Mouse (Mus musculus) left cerebral cortex, postnatal 14 days (tissue): ENCODE data around the gene Rpl6. TPM values are rescaled to one million over a fixed set of nuclear protein-coding genes. Genes with fewer than 3 reads are reported as not detected.
"Not testable (repeated sequence)": the region's sequence is repeated elsewhere in the genome, so short reads cannot be mapped to it uniquely, and the experiment has no call there.

Experiments used
- DNase-seq, 2 experiments: peaks; one replicate each; pipeline ENCODE4 v3.0.0; 2021 to 2022; ENCODE audit warnings: low spot score in 2 of 2, mixed read lengths in 1 of 2
- intact Hi-C: fragments of 180-260 bp; cut with DNase I; formaldehyde crosslinking; loops from one replicate; pipeline ENCODE4 v1.15.1; 2025
- total RNA-seq, 2 experiments: library from RNA; stranded (reverse); gene quantifications; 2 replicates each; pipeline ENCODE4 v1.2.3; 2021

Rpl6 gene
- total RNA-seq, 2 experiments from 2014 or later = 391 to 441 TPM

- intact Hi-C loops = no loop called here
- peak; percentile 72 to 86 for DNase-seq
Observed at GRCm38 (mm10) chr5:121190836-121191583, 13.3 kb upstream of the Rpl6 start, which contains the start of gene Ptpn11. Gene Ptpn11, minus strand, starts transcription at chr5:121191397.

- DNase-seq = no peak
- intact Hi-C loops = no loop called here
Observed at GRCm38 (mm10) chr5:121191584-121191906, 12.7 kb upstream of the Rpl6 start.

GRCm38 (mm10) chr5:121194173-121194572 lies 10.1 kb upstream of the Rpl6 start:
- DNase-seq = no peak
- intact Hi-C loops = no loop called here

- intact Hi-C loops = no loop called here
- DNase-seq = no peak
Observed at GRCm38 (mm10) chr5:121196764-121197163, 7.5 kb upstream of the Rpl6 start.

- intact Hi-C loops = no loop called here
Observed at GRCm38 (mm10) chr5:121197337-121197736, 6.9 kb upstream of the Rpl6 start.

GRCm38 (mm10) chr5:121198376-121198775 lies 5.9 kb upstream of the Rpl6 start:
- no peak for DNase-seq
- intact Hi-C loops = no loop called here

More at GRCm38 (mm10) chr5:121197337-121197736, 6.9 kb upstream of the Rpl6 start:
- DNase-seq = no peak

GRCm38 (mm10) chr5:121201739-121202138 lies 2.5 kb upstream of the Rpl6 start:
- intact Hi-C loops = no loop called here
- DNase-seq = peak in 1 of 2 experiments; percentile 63

GRCm38 (mm10) chr5:121202467-121202866 lies 1.8 kb upstream of the Rpl6 start:
- intact Hi-C loops = no loop called here
- DNase-seq = no peak

- intact Hi-C loops, DNase-seq: not testable (repeated sequence)
Observed at GRCm38 (mm10) chr5:121205537-121206130, 1.4 kb downstream of the Rpl6 start.

- intact Hi-C loops = no loop called here
- DNase-seq = no peak
Observed at GRCm38 (mm10) chr5:121206540-121206939, 2.3 kb downstream of the Rpl6 start.

GRCm38 (mm10) chr5:121206984-121207383 lies 2.7 kb downstream of the Rpl6 start:
- no peak for DNase-seq
- intact Hi-C loops = no loop called here

GRCm38 (mm10) chr5:121209755-121210600 lies 5.7 kb downstream of the Rpl6 start:
- DNase-seq = no peak

GRCm38 (mm10) chr5:121210601-121210924 lies 6.3 kb downstream of the Rpl6 start:
- intact Hi-C loops = loop anchor here (10.0 kb wide), 1 partner anchor 84 kb away; no protein-coding TSS in a partner anchor
- no peak for DNase-seq

More at GRCm38 (mm10) chr5:121209755-121210600, 5.7 kb downstream of the Rpl6 start:
- intact Hi-C loops = loop anchor here (10.0 kb wide), 1 partner anchor 85 kb away; no protein-coding TSS in a partner anchor

GRCm38 (mm10) chr5:121212108-121212507 lies 7.8 kb downstream of the Rpl6 start:
- DNase-seq = no peak
- intact Hi-C loops = loop anchor here (10.0 kb wide), 1 partner anchor 83 kb away; no protein-coding TSS in a partner anchor

GRCm38 (mm10) chr5:121214707-121215106 lies 10.4 kb downstream of the Rpl6 start:
- intact Hi-C loops = loop anchor here (5.0 to 10.0 kb wide), 2 partner anchors 80 to 163 kb away; no protein-coding TSS in a partner anchor
- no peak for DNase-seq

- intact Hi-C loops = loop anchor here (5.0 to 10.0 kb wide), 2 partner anchors 79 to 162 kb away; no protein-coding TSS in a partner anchor
Observed at GRCm38 (mm10) chr5:121215380-121216125, 11.3 kb downstream of the Rpl6 start.

GRCm38 (mm10) chr5:121216126-121216446 lies 11.8 kb downstream of the Rpl6 start:
- intact Hi-C loops = loop anchor here (5.0 to 10.0 kb wide), 2 partner anchors 79 to 161 kb away; no protein-coding TSS in a partner anchor
- DNase-seq = no peak

More at GRCm38 (mm10) chr5:121215380-121216125, 11.3 kb downstream of the Rpl6 start:
- DNase-seq = peak; percentile 86 to 88

GRCm38 (mm10) chr5:121216584-121217312 lies 12.5 kb downstream of the Rpl6 start:
- intact Hi-C loops = loop anchor here (5.0 to 10.0 kb wide), 2 partner anchors 78 to 161 kb away; no protein-coding TSS in a partner anchor
- not testable (repeated sequence) for DNase-seq
